Mouse (Mus musculus): ENCODE data around the gene Cyp2t4. TPM values are rescaled to one million over a fixed set of nuclear protein-coding genes. Genes with fewer than 3 reads are reported as not detected.

Gene Cyp2t4
- not detected for total RNA-seq (2023)

GRCm38 (mm10) chr7:27153205-27153764, at the start of gene Cyp2t4:
Cyp2t4 (plus strand) TSS chr7:27153714.

GRCm38 (mm10) chr7:27119676-27120075, 33.8 kb upstream of the Cyp2t4 start, which contains the start of gene Cyp2f2:
Cyp2f2 (plus strand) TSS chr7:27119909.

GRCm38 (mm10) chr7:27166614-27167474, 13.3 kb downstream of the Cyp2t4 start, which contains the start of gene Egln2:
Egln2 (minus strand) TSS chr7:27166802.

GRCm38 (mm10) chr7:27178324-27179216, 25.1 kb downstream of the Cyp2t4 start, which contains the start of gene Rab4b:
Rab4b (minus strand) TSS chr7:27178896.

GRCm38 (mm10) chr7:27180837-27181695, 27.6 kb downstream of the Cyp2t4 start, which contains the start of the genes Gm21983 and Mia:
Gm21983 (minus strand) TSS chr7:27181086.
Mia (minus strand) TSS chr7:27181157.

GRCm38 (mm10) chr7:27195681-27196611, 42.4 kb downstream of the Cyp2t4 start, which contains the start of the genes BC024978 and Snrpa:
BC024978 (plus strand) TSS chr7:27195781.
Snrpa (minus strand) TSS chr7:27196271.

Other genes with a start within 250 kb of the Cyp2t4 start
- gene Cyp2a22, start 214.3 kb upstream of the Cyp2t4 start, total RNA-seq (2023): not detected
- gene Cyp2a12, start 124.6 kb upstream of the Cyp2t4 start, total RNA-seq (2023): not detected
- gene Cyp2f2, start 33.8 kb upstream of the Cyp2t4 start, total RNA-seq (2023): not detected
- 71.8 TPM for gene Egln2, start 13.1 kb downstream of the Cyp2t4 start, total RNA-seq (2023)
- 85.3 TPM for gene Rab4b, start 25.2 kb downstream of the Cyp2t4 start, total RNA-seq (2023)
- gene Gm21983, start 27.4 kb downstream of the Cyp2t4 start, total RNA-seq (2023): not detected
- gene Mia, start 27.4 kb downstream of the Cyp2t4 start, total RNA-seq (2023): 1.1 TPM
- 19.7 TPM for gene BC024978, start 42.1 kb downstream of the Cyp2t4 start, total RNA-seq (2023)
- 84.5 TPM for gene Snrpa, start 42.6 kb downstream of the Cyp2t4 start, total RNA-seq (2023)
- gene Itpkc, start 74.9 kb downstream of the Cyp2t4 start, total RNA-seq (2023): 12.4 TPM
- gene Coq8b, start 79.3 kb downstream of the Cyp2t4 start, total RNA-seq (2023): 14.0 TPM
- gene Numbl, start 104.7 kb downstream of the Cyp2t4 start, total RNA-seq (2023): 3.1 TPM
- 1.2 TPM for gene Ltbp4, start 184.0 kb downstream of the Cyp2t4 start, total RNA-seq (2023)
- gene Shkbp1, start 202.3 kb downstream of the Cyp2t4 start, total RNA-seq (2023): 80.0 TPM
- gene Gm20479, start 203.7 kb downstream of the Cyp2t4 start, total RNA-seq (2023): not detected